Mouse (Mus musculus) lung, postnatal 4 days (tissue): Measurements from ENCODE around the gene Krr1.
"Not testable (repeated sequence)": the region's sequence is repeated elsewhere in the genome, so short reads cannot be mapped to it uniquely, and the experiment has no call there.

Experiments used
- DNase-seq, 2 experiments: peaks; one replicate each; pipeline ENCODE4 v3.0.0; 2021

The Krr1 gene

GRCm38 (mm10) chr10:111977584-111977983 is 5.1 kb downstream of the Krr1 start:
- DNase-seq, result peak; percentile 39 to 68

GRCm38 (mm10) chr10:111983070-111983469 is 10.6 kb downstream of the Krr1 start:
- no peak for DNase-seq

- no peak for DNase-seq
Observed at GRCm38 (mm10) chr10:111986453-111986852, 14.0 kb downstream of the Krr1 start.

- DNase-seq, result no peak
Observed at GRCm38 (mm10) chr10:111995803-111996548, 23.5 kb downstream of the Krr1 start.

- DNase-seq, result peak in 1 of 2 experiments; percentile 18
Observed at GRCm38 (mm10) chr10:111996549-111996904, 24.1 kb downstream of the Krr1 start.

- peak in 1 of 2 experiments; percentile 29 for DNase-seq
Observed at GRCm38 (mm10) chr10:111996911-111997347, 24.5 kb downstream of the Krr1 start.

GRCm38 (mm10) chr10:111997671-111998070 is 25.2 kb downstream of the Krr1 start:
- DNase-seq, result no peak

- DNase-seq, result no peak
Observed at GRCm38 (mm10) chr10:111999765-112000164, 27.3 kb downstream of the Krr1 start.

GRCm38 (mm10) chr10:112000568-112000967 is 28.1 kb downstream of the Krr1 start:
- DNase-seq, result no peak

- DNase-seq, result no peak
Observed at GRCm38 (mm10) chr10:112001350-112001749, 28.9 kb downstream of the Krr1 start.

GRCm38 (mm10) chr10:112001756-112002520 is 29.5 kb downstream of the Krr1 start:
- DNase-seq, result no peak

- peak; percentile 40 to 63 for DNase-seq
Observed at GRCm38 (mm10) chr10:112002544-112003215, 30.2 kb downstream of the Krr1 start, which contains the start of gene Glipr1. TSS of gene Glipr1 (minus strand) at chr10:112002631.

GRCm38 (mm10) chr10:112009511-112009910 is 37.0 kb downstream of the Krr1 start:
- DNase-seq, result not testable (repeated sequence)

GRCm38 (mm10) chr10:112023585-112023984 is 51.1 kb downstream of the Krr1 start:
- DNase-seq, result no peak

- not testable (repeated sequence) for DNase-seq
Observed at GRCm38 (mm10) chr10:112028689-112029088, 56.2 kb downstream of the Krr1 start.
